Mouse (Mus musculus): Measurements from ENCODE around the gene Cfi.

GRCm38 (mm10) chr3:129826691-129827090 is 9.0 kb upstream of the Cfi start:
- TF ChIP-seq CTCF (IDR thresholded peaks at IDR 0.05; ENCODE audit: control insufficient read depth, insufficient read depth, insufficient replicate concordance, low read depth, low read length), result no peak
- no peak for TF ChIP-seq POLR2A (IDR thresholded peaks at IDR 0.05; ENCODE audit: control insufficient read depth, low read depth, low read length)
